Mouse (Mus musculus) neural tube, postnatal 0 days (tissue): ENCODE data around the gene Dot1l. TPM values are rescaled to one million over a fixed set of nuclear protein-coding genes. Genes with fewer than 3 reads are reported as not detected.
A peak's percentile ranks its signal among the peaks of the same experiment; 100 is the strongest.

Experiments used
- microRNA counts: library from miRNA; unstranded; fragments of <30 nt; microRNA quantifications from one replicate; lab custom pipeline; 2015
- microRNA-seq: library from miRNA; unstranded; fragments of <30 nt; microRNA quantifications from one replicate; pipeline ENCODE4, GENCODE M21; 2016
- polyA plus RNA-seq: library from polyadenylated mRNA; unstranded; fragments of >200 nt; fragmentation: Nextera tagmentation; extraction: Ambion mirVana; gene quantifications from 2 replicates; pipeline ENCODE4 v1.2.1, GENCODE M21; 2015

Dot1l gene
- 11.0 and 15.3 TPM in 2 replicates for polyA plus RNA-seq

DNA sequence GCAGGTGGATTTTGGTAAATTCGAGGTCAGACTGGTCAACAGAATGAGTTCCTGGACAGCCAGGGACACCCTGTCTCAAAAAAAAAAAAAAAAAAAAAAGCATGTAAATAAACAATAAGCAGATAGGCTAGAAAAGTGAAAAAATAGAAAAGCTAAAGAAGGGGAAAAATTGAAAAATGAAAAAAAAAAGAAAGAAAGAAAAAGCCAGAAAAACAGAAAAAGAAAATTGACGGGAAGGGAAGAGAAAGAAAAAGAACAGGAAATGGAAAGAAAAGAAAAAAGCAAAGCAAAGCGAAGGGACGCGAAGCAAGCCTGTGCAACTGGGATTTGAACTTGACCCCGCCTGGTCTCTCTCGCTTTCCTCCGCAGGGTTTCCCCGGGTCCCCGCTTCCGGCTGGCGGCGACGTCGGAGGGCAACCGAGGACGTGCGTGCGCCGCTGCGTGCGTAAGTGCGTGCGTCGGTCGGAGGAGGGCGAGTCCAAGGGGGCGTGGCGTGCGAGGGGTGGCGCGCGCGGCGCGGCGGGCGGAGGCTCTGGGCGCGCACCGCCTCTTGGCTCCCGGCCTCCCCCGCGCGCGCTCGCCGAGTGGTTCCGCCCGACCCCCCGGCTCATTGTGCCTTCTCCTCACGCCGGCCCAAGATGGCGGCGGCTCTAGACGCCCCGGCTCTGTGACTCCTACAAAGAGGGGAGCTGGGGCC, at the start of gene Dot1l:
Dot1l (plus strand) TSS at position 613 of the 697 bp plus-strand sequence.

DNA sequence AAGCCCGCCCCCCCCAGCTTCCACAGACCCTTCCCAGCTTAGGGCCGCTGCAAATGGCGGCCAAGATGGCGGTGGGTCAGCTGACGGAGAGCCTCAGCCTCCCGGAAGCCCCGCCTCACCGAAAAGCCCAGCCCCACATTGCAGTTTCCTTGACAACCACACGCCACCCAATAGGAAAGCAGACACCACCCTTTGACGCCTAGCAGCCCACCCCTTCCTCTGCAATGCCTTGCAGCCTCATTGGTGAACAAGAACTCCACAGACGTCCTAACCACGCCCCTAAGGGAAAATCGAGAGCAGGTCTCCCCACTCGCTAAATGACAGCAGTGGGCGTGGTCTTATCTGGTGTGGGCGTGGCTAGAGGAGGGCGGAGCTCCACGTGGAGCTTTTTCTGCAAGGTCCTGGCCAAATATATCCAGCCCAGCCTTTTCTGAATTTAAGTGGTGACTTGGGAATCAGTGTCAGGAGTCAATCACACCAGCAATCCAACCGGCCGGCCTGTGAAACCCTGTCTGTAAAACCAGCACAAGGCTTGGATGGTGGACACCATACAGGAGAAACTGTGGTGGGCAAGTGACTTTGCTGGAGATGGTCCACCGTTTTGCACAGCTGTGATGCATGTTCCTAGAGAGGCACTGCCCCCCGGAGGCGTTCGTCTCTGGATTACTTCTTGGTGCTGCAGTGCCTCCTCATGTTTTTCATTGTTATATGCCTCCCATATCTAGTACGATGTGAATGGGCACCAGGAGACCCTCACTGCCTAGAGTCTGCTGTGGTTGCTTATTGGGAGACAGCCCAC, 12.6 kb upstream of the Dot1l start, which contains the start of gene Ap3d1:
Ap3d1 (minus strand) TSS at position 85 of the 799 bp plus-strand sequence.

DNA sequence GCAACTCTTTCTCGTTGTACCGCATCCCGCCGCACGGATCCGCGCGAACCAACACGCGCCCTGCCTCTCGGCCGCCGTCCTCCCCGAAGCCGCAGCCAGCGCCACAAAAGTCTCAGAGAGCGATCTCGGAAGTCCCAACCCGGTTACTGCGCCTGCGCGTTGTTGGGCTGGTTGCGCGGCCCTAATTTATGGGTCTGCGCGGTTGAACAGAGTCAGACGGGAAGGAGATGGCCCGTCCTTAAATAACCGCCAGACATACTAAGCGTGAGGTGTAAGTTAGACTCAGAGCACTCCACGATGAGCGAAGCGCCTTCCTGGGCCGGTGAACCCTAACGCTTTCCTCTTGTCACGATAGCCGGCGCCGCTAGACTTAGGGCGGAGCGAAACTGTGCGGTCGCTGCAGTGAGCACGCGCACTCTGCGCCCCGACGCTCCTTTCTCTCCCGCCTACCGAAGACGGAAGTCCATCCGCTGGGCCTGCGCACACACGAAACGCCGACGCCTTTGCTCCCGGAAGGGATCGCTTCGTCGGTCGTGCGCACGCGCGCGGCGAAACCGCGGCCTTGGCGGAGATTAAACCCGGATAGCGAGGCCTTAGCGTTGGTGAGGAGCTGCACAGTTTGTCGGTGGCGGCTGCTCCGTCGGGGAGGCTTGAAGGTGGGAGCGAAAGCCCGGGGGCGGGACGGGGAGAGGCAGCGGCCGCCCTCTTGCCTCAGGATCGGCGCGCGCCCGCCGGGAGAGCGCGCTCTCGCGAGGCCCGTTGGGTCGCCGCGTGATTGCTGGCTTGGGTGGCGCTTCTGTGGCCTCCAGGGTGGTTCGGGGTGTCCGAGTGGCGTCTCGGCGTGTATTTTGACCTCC, 43.4 kb downstream of the Dot1l start, which contains the start of the genes Sf3a2 and Plekhj1:
Sf3a2 (plus strand) TSS at position 49 of the 857 bp plus-strand sequence.
Plekhj1 (minus strand) TSS at position 477 of the 857 bp plus-strand sequence.

DNA sequence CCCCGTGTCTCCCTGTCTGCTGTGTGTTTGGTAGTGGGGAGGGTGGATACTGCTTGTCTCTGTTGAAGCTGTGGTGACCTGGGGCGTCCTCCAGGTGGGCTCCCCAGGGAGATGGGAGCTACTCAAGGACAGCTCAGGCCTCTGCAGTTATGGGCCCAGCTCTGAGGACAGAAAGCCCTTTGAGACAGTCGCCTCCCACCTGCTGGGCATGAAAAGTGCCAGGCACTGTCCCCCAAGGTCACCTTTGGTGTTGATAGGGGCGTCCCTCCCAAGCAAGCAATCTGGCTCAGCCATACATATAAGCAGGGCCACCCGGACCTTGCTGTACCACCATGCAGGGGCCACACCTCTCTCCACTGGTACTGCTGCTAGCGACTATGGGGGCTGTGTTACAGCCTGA, 49.9 kb downstream of the Dot1l start, which contains the start of gene Amh:
Amh (plus strand) TSS at position 328 of the 400 bp plus-strand sequence.

DNA sequence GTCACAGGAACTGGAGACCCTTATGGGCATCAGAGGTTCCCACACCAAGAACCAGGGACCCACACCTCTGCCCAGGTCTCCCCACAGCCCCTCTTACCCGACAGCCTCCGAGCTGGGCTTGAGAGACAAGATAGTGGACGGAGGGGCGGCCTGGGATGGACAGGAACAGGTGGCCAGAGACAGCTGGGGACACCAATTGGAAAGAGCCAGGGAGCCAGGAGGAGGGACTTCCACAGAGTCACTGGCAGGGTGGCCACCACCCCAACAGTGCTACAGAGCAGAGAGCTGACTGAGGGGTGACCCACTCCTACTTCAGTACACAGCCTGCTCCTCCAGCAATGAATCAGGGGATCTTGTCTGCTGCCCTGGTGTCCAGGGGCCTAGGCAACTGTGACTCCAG, 58.4 kb downstream of the Dot1l start, which contains the start of gene Jsrp1:
Jsrp1 (minus strand) TSS at position 133 of the 400 bp plus-strand sequence.

DNA sequence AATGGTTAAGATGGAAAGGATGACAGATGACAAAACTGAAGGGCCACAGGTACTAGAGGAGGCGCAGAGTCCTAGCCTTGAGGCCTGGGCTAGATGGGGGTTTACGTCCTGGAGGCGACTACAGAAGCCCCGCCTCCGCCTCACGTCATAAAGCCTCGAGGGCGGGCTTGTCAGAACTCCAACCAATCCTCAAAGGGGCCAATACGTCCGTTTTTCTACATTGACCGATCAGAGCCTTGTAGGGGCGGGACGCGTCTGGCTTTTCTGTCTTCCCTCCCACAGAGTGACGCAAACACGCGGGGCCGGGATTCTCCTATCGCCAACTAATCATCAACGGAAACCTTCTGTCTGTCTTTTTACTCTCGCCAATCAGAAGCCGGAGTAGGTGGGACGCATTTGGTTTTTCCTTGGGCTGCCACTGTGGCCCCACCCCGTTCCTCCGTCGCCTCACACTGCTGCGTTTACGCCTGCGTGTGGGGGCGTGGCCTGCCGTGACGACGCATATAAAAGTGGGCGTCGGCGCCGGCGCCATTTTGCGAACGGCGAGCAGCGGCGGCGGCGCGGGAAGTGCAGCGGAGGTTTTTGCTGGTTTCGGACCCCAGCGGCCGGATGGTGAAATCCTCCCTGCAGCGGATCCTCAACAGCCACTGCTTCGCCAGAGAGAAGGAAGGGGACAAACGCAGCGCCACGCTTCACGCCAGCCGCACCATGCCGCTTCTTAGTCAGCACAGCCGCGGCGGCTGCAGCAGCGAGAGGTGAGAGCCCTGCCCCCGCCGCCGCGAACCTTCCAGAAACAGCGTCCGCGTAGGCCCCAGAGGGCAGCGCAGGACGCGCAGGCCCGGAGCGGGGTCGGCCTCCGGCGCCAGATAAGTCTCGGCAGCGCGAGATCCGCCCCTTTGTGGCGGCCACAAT, 71.4 kb downstream of the Dot1l start, which contains the start of gene Oaz1:
Oaz1 (plus strand) TSS at position 506 of the 912 bp plus-strand sequence.

DNA sequence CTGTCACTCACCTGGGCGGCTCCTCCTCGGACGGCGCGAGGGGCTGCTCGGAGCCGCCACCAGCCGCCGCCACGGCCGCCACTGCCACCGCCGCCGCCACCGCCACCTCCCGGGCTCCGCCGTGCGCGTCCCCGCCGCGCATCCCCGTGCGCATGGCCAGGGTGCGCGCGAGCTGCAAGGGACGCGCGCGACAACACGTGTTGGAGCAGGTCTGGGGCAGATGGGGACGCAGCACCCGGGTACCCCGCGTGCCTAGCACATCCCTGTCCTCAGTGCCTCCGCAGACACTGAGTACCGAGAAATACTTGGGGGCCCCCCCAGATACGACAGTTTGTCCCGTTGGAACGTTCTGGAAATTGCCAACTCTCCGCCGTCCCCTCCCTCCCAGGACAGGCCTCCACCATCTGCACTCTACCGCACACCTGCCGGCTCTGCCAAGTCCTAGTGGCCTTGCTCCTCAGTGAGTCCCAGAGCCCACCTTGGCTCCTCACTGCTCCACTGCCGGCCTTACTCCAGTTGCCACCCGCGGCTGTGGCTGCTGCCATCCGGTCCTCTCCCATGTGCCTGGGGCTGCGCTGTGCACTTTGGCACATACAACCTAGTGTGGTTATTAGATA, 89.0 kb downstream of the Dot1l start, which contains the start of gene Lingo3:
Lingo3 (minus strand) TSS at position 109 of the 617 bp plus-strand sequence.

MicroRNAs encoded within 50 kb of the gene (microRNA counts, 519-probe panel; counts per million panel counts)
- 40.5 counts per million for microRNA mmu-miR-1982 (lab: Ali Mortazavi, UCI)

Small RNA genes within 50 kb of the gene (microRNA-seq; reads per million reads assigned to microRNA genes)
- gene Mir1982 = 5.2 reads per million, percentile 12 among the genes with 10 or more reads in this experiment

Other genes with a start within 250 kb of the Dot1l start
- gene Atp8b3, start 216.1 kb upstream of the Dot1l start, polyA plus RNA-seq = 0.65 and 1.3 TPM in 2 replicates
- gene Rexo1, start 193.6 kb upstream of the Dot1l start, polyA plus RNA-seq = 23.8 and 28.1 TPM in 2 replicates
- 6.8 and 7.9 TPM in 2 replicates for gene Klf16, start 177.9 kb upstream of the Dot1l start, polyA plus RNA-seq
- gene Abhd17a, start 164.9 kb upstream of the Dot1l start, polyA plus RNA-seq = 231 and 233 TPM in 2 replicates
- 73.3 and 73.4 TPM in 2 replicates for gene Scamp4, start 152.3 kb upstream of the Dot1l start, polyA plus RNA-seq
- 3.3 and 5.1 TPM in 2 replicates for gene Adat3, start 152.3 kb upstream of the Dot1l start, polyA plus RNA-seq
- 1.1 and 1.5 TPM in 2 replicates for gene Gm49322, start 149.2 kb upstream of the Dot1l start, polyA plus RNA-seq
- gene Csnk1g2, start 132.4 kb upstream of the Dot1l start, polyA plus RNA-seq = 97.4 and 99.0 TPM in 2 replicates
- gene Btbd2, start 98.1 kb upstream of the Dot1l start, polyA plus RNA-seq = 115 and 116 TPM in 2 replicates
- gene Mknk2, start 77.1 kb upstream of the Dot1l start, polyA plus RNA-seq = 39.0 and 43.5 TPM in 2 replicates
- gene Mob3a, start 53.2 kb upstream of the Dot1l start, polyA plus RNA-seq = 38.3 and 41.4 TPM in 2 replicates
- gene Izumo4, start 53.0 kb upstream of the Dot1l start, polyA plus RNA-seq = 42.0 and 58.3 TPM in 2 replicates
- 107 and 110 TPM in 2 replicates for gene Ap3d1, start 12.9 kb upstream of the Dot1l start, polyA plus RNA-seq
- gene Sf3a2, start 43.0 kb downstream of the Dot1l start, polyA plus RNA-seq = 44.2 and 49.1 TPM in 2 replicates
- 108 and 123 TPM in 2 replicates for gene Plekhj1, start 43.4 kb downstream of the Dot1l start, polyA plus RNA-seq
- gene Amh, start 50.0 kb downstream of the Dot1l start, polyA plus RNA-seq = 0.21 and 0.27 TPM in 2 replicates
- gene Jsrp1, start 58.3 kb downstream of the Dot1l start, polyA plus RNA-seq = 2.4 and 2.7 TPM in 2 replicates
- gene Oaz1, start 71.5 kb downstream of the Dot1l start, polyA plus RNA-seq = 1,152 and 1,281 TPM in 2 replicates
- 28.9 and 30.1 TPM in 2 replicates for gene Lingo3, start 88.8 kb downstream of the Dot1l start, polyA plus RNA-seq
- 271 and 277 TPM in 2 replicates for gene Lsm7, start 100.0 kb downstream of the Dot1l start, polyA plus RNA-seq
- gene Sppl2b, start 100.1 kb downstream of the Dot1l start, polyA plus RNA-seq = 79.8 and 90.2 TPM in 2 replicates
- 0.10 and 0.27 TPM in 2 replicates for gene Tmprss9, start 116.6 kb downstream of the Dot1l start, polyA plus RNA-seq
- gene Timm13, start 145.8 kb downstream of the Dot1l start, polyA plus RNA-seq = 389 and 390 TPM in 2 replicates
- gene Lmnb2, start 163.0 kb downstream of the Dot1l start, polyA plus RNA-seq = 20.9 and 25.2 TPM in 2 replicates
- 9.8 and 11.4 TPM in 2 replicates for gene Gadd45b, start 174.9 kb downstream of the Dot1l start, polyA plus RNA-seq